In the genomic region with DNA sequence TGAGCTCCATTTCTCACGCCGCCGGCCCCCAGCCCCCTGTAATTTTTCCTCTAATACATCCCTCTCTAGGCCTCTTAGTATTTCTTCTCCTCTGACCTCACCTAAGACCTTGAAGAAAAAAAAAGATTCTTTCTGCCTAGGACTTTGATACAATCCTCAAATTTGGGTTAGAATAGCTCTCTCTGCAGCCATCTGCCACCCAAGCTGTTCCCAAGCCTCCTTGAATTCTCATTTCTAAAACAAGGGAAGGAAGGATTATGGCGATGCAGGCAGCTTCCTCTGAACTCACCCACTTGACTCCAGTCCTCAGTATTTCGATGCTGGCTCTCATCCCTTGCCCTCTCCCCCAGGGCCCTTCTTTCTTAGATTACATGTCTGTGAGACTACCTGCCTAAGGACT, we compare ENCODE assay signal across 16 mouse cellular contexts.
DNase-seq lines count a peak whose midpoint lies in the region; ATAC-seq and TF ChIP-seq lines count a peak whose summit lies in the region.
"Had no signal": no experiment of that assay in that cellular context is flagged by ENCODE, and none has a peak within 500 bp of the region (broad histone marks: within the 10 kb centered on the region; RNA-seq: fewer than 3 reads in every experiment).

No protein-coding gene starts in this region.

- no peak for TF ChIP-seq POLR2A in brain, embryonic 14.5 days (IDR thresholded peaks at IDR 0.05; ENCODE audit: borderline replicate concordance, extremely low read depth, insufficient read depth, insufficient read length, poor library complexity, severe bottlenecking)

- WGBS in forebrain, postnatal 0 days, result 49% methylated on average over 5 of the region's 5 CpGs
- WGBS in forebrain, embryonic 11.5 days, result 63% methylated on average over 5 of the region's 5 CpGs

- no peak overlapping the region for H3K9ac ChIP-seq in forebrain, postnatal 0 days
- H3K9ac ChIP-seq in forebrain, embryonic 11.5 days (ENCODE audit: low read length), result no peak overlapping the region
- H3K9ac ChIP-seq: limb, embryonic 13.5 days had no signal

- no peaks in the 10 kb centered on the region for H3K27me3 ChIP-seq in forebrain, postnatal 0 days (ENCODE audit: insufficient read depth, low read length)
- H3K27me3 ChIP-seq in forebrain, embryonic 11.5 days (ENCODE audit: control insufficient read depth, insufficient read depth, low read length), result no peaks in the 10 kb centered on the region
- H3K27me3 ChIP-seq: limb, embryonic 13.5 days had no signal

- 0 out of 2 replicates have a peak, but pooled peaks have one; percentile 23 for ATAC-seq in forebrain, postnatal 0 days
- no peak for ATAC-seq in forebrain, embryonic 11.5 days (replicated peaks; ENCODE audit: low FRiP score)
- ATAC-seq: hindbrain, embryonic 16.5 days had no signal

- DNase-seq in forebrain, postnatal 0 days, result peak; percentile 57
- no peak for DNase-seq in forebrain, embryonic 11.5 days (ENCODE audit: low spot score)
- peak; percentile 46 for DNase-seq in brain, embryonic 14.5 days (ENCODE audit: low read depth)
- peak; percentile 54 to 76 for DNase-seq in cerebellum, postnatal 14 days
- DNase-seq in left cerebral cortex, postnatal 36 days (ENCODE audit: low spot score in 2 of 2), result peak; percentile 34 to 44
- DNase-seq in thymus, postnatal 14 days, result no peak
- no peak for DNase-seq in lung, adult 18-20 months
- no peak for DNase-seq in lung, postnatal 10 days
- DNase-seq: adrenal gland, postnatal 14 days; B cell, adult 2 months; heart, adult 18-20 months; heart, postnatal 10 days; kidney, adult 2 months; thymus, adult 2 months had no signal

- no peak for TF ChIP-seq CTCF in forebrain, postnatal 0 days (IDR thresholded peaks at IDR 0.05; ENCODE audit: low read depth)
- TF ChIP-seq CTCF in brain, embryonic 14.5 days (IDR thresholded peaks at IDR 0.05; ENCODE audit: borderline replicate concordance, extremely low read depth, insufficient read depth, insufficient read length), result no peak

- H3K9me3 ChIP-seq in forebrain, postnatal 0 days (ENCODE audit: low read length), result no peaks in the 10 kb centered on the region
- H3K9me3 ChIP-seq in forebrain, embryonic 11.5 days (ENCODE audit: control insufficient read depth, low read length), result no peaks in the 10 kb centered on the region
- H3K9me3 ChIP-seq: limb, embryonic 13.5 days had no signal

- no peak overlapping the region for H3K4me2 ChIP-seq in forebrain, postnatal 0 days (ENCODE audit: low read depth)
- no peak overlapping the region for H3K4me2 ChIP-seq in forebrain, embryonic 11.5 days (ENCODE audit: low read depth, low read length, severe bottlenecking)
- H3K4me2 ChIP-seq: limb, embryonic 13.5 days had no signal

- peaks cover 6% of the 10 kb centered on the region; the same call in 1 of the 2 replicates for H3K4me1 ChIP-seq in forebrain, postnatal 0 days (ENCODE audit: insufficient read depth)
- no peaks in the 10 kb centered on the region for H3K4me1 ChIP-seq in forebrain, embryonic 11.5 days (replicated peaks; ENCODE audit: control insufficient read depth, insufficient read depth, low read length)

- no peak overlapping the region for H3K4me3 ChIP-seq in forebrain, postnatal 0 days (ENCODE audit: low read depth, low read length)
- H3K4me3 ChIP-seq in forebrain, embryonic 11.5 days (ENCODE audit: low read depth, low read length), result no peak overlapping the region
- H3K4me3 ChIP-seq: limb, embryonic 13.5 days had no signal

- H3K27ac ChIP-seq in forebrain, postnatal 0 days (ENCODE audit: low read depth, low read length), result peak overlapping the region; percentile 29; the same call in 1 of the 2 replicates
- H3K27ac ChIP-seq in forebrain, embryonic 11.5 days (ENCODE audit: low read depth, low read length), result no peak overlapping the region
- H3K27ac ChIP-seq: limb, embryonic 13.5 days had no signal

- intact Hi-C loops in left cerebral cortex, postnatal 36 days (cut with DNase I), result no loop called here

- H3K36me3 ChIP-seq in forebrain, postnatal 0 days (ENCODE audit: insufficient read depth), result no peaks in the 10 kb centered on the region
- no peaks in the 10 kb centered on the region for H3K36me3 ChIP-seq in forebrain, embryonic 11.5 days (ENCODE audit: control insufficient read depth, insufficient read depth, low read length)
- H3K36me3 ChIP-seq: limb, embryonic 13.5 days had no signal

Comparison
In these comparisons a context has a peak if more than half of its experiments do, and no peak if none do; other contexts are left out.
1. DNase-seq: peak in forebrain, postnatal 0 days (single experiment), brain, embryonic 14.5 days (single experiment), cerebellum, postnatal 14 days (2 of 2) and left cerebral cortex, postnatal 36 days (2 of 2); none in forebrain, embryonic 11.5 days (single experiment), thymus, postnatal 14 days (single experiment), lung, adult 18-20 months (0 of 2) and lung, postnatal 10 days (single experiment).